Mouse (Mus musculus) MEL (cell line): ENCODE results near the gene Mcm2. TPM values are rescaled to one million over a fixed set of nuclear protein-coding genes. Genes with fewer than 3 reads are reported as not detected.

Experiments
- DNase-seq: peaks from one replicate; pipeline ENCODE4 v3.0.0; 2011; ENCODE audit warnings: low read depth, low spot score
- H3K27ac ChIP-seq: 2 replicates; pipeline ENCODE4 v1.5.1; 2012; ENCODE audit warnings: low read depth, mild to moderate bottlenecking, control low read depth, low read length, moderate library complexity; ENCODE audit not compliant: control insufficient read depth
- H3K27me3 ChIP-seq, 2 experiments: fragments of 150-350 bp in 1 of 2; sonication (generic) in 1 of 2; 2 replicates each; pipeline ENCODE4 v1.6.1; 2012; ENCODE audit warnings: low read length in 2 of 2, mild to moderate bottlenecking in 2 of 2, improper control_type of control experiment in 1 of 2, moderate library complexity in 1 of 2; ENCODE audit not compliant: insufficient read depth in 2 of 2, control insufficient read depth in 1 of 2
- H3K36me3 ChIP-seq, 2 experiments: 2 replicates each; pipeline ENCODE4 v1.6.1; 2012 to 2014; ENCODE audit warnings: low read length in 2 of 2, improper control_type of control experiment in 1 of 2, inconsistent platforms in 1 of 2, mild to moderate bottlenecking in 1 of 2; ENCODE audit not compliant: insufficient read depth in 2 of 2, control insufficient read depth in 1 of 2
- H3K4me1 ChIP-seq, 2 experiments: fragments of 150-350 bp in 1 of 2; sonication (generic) in 1 of 2; 2 replicates each; pipeline ENCODE4 v1.6.1; 2012; ENCODE audit warnings: low read length in 2 of 2, improper control_type of control experiment in 1 of 2, mild to moderate bottlenecking in 1 of 2; ENCODE audit not compliant: insufficient read depth in 2 of 2, control insufficient read depth in 1 of 2
- H3K4me3 ChIP-seq, 2 experiments: fragments of 150-350 bp in 1 of 2; sonication (generic) in 1 of 2; 2 replicates each; pipeline ENCODE4 v1.5.1; 2012; ENCODE audit warnings: low read depth in 2 of 2, low read length in 2 of 2, mild to moderate bottlenecking in 2 of 2, moderate library complexity in 2 of 2, control low read depth in 1 of 2, improper control_type of control experiment in 1 of 2; ENCODE audit not compliant: control insufficient read depth in 1 of 2, insufficient read depth in 1 of 2
- H3K79me2 ChIP-seq: 2 replicates; pipeline ENCODE4 v1.6.1; 2012; ENCODE audit warnings: mild to moderate bottlenecking, low read length, moderate library complexity; ENCODE audit not compliant: control insufficient read depth, poor library complexity, insufficient read depth
- H3K9ac ChIP-seq: 2 replicates; pipeline ENCODE4 v1.6.1; 2012; ENCODE audit warnings: low read depth, mild to moderate bottlenecking, control low read depth, low read length, moderate library complexity; ENCODE audit not compliant: control insufficient read depth, poor library complexity, severe bottlenecking
- H3K9me3 ChIP-seq: fragments of 150-350 bp; sonication (generic); replicated peaks from 2 replicates; pipeline ENCODE4 v1.6.1; 2012; ENCODE audit warnings: mild to moderate bottlenecking, low read length, improper control_type of control experiment, moderate library complexity; ENCODE audit not compliant: insufficient read depth
- HCFC1 ChIP-seq: IDR thresholded peaks from 2 replicates; pipeline ENCODE4 v1.6.1; 2012; ENCODE audit warnings: low read depth, mild to moderate bottlenecking, inconsistent platforms, low read length, improper control_type of control experiment, moderate library complexity
- MAFK ChIP-seq: IDR thresholded peaks from 2 replicates; pipeline ENCODE4 v1.6.1; 2011; ENCODE audit warnings: low read depth, mild to moderate bottlenecking, low read length, improper control_type of control experiment, borderline replicate concordance
- MYC ChIP-seq: IDR thresholded peaks from 2 replicates; pipeline ENCODE4 v1.6.1; 2011; ENCODE audit warnings: low read depth, mild to moderate bottlenecking, low read length, improper control_type of control experiment, moderate library complexity
- NRF1 ChIP-seq: IDR thresholded peaks from 2 replicates; pipeline ENCODE4 v1.6.1; 2014; ENCODE audit warnings: low read depth, mild to moderate bottlenecking, inconsistent platforms, low read length, improper control_type of control experiment, moderate library complexity; ENCODE audit not compliant: poor library complexity, insufficient read depth, severe bottlenecking
- POLR2AphosphoS2 ChIP-seq: IDR thresholded peaks from 2 replicates; pipeline ENCODE4 v1.6.1; 2011; ENCODE audit warnings: low read length, improper control_type of control experiment
- RAD21 ChIP-seq: IDR thresholded peaks from 2 replicates; pipeline ENCODE4 v1.6.1; 2011; ENCODE audit warnings: mild to moderate bottlenecking, low read depth, low read length, improper control_type of control experiment
- SMC3 ChIP-seq: IDR thresholded peaks from 2 replicates; pipeline ENCODE4 v1.6.1; 2011; ENCODE audit warnings: low read depth, low read length, improper control_type of control experiment
- TBP ChIP-seq: IDR thresholded peaks from 2 replicates; pipeline ENCODE4 v1.8.0; 2011; ENCODE audit warnings: low read depth, low read length, improper control_type of control experiment
- TCF12 ChIP-seq: IDR thresholded peaks from 2 replicates; pipeline ENCODE4 v1.6.1; 2014; ENCODE audit warnings: low read depth, mild to moderate bottlenecking, inconsistent platforms, low read length, improper control_type of control experiment, moderate library complexity
- USF1 ChIP-seq: IDR thresholded peaks from 2 replicates; pipeline ENCODE4 v1.6.1; 2014; ENCODE audit warnings: low read depth, mild to moderate bottlenecking, inconsistent platforms, low read length, improper control_type of control experiment, moderate library complexity
- USF2 ChIP-seq, 2 experiments: IDR thresholded peaks; 2 replicates each; pipeline ENCODE4 v1.6.1; 2011 to 2012; ENCODE audit warnings: improper control_type of control experiment in 2 of 2, low read length in 2 of 2, borderline replicate concordance in 1 of 2, inconsistent platforms in 1 of 2, low read depth in 1 of 2, mild to moderate bottlenecking in 1 of 2; ENCODE audit not compliant: insufficient read depth in 1 of 2
- ZC3H11A ChIP-seq: IDR thresholded peaks from 2 replicates; pipeline ENCODE4 v1.6.1; 2012; ENCODE audit warnings: low read depth, mild to moderate bottlenecking, inconsistent platforms, low read length, improper control_type of control experiment
- polyA plus RNA-seq, 2 experiments: library from polyadenylated mRNA; stranded (reverse) in 1 of 2; unstranded in 1 of 2; fragments of >175 nt in 1 of 2; fragments of >200 nt in 1 of 2; gene quantifications; 2 replicates each; pipeline versions ENCODE4 v1.2.1 to v1.2.4; 2012; ENCODE audit warnings: low replicate concordance in 2 of 2, low read depth in 1 of 2; ENCODE audit not compliant: insufficient read length in 2 of 2, insufficient read depth in 1 of 2, missing spikeins in 1 of 2
- total RNA-seq: library from RNA; depleted of rRNA; stranded (reverse); fragments of 300-350 nt; gene quantifications from 2 replicates; pipeline ENCODE4 v1.2.3, GENCODE M21; 2012

Gene Mcm2
- total and polyA plus RNA-seq, 3 experiments: 110 to 268 (median 242) TPM

DNA sequence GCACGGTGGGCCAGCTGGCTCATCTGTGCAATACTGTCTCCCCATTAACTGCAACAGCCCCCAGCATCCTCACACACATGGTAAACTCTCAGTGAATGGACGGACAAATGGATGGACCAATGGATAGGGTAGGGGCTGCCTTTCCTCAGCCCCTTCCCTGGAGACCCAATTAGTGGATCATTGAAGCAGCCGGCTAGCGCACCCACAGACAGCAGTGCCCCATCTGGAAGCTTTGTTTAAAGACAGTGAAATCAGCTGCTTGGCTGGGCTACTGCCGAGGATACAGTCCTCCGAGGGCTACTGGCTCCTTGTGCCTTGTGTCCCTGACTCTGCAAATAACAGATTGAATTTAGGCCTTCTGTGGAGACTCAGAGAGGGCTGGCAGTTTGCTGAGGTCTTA lies 30.9 kb upstream of the Mcm2 start:
- H3K9ac ChIP-seq: no peak overlapping the region
- no peak for DNase-seq
- H3K27ac ChIP-seq: no peak overlapping the region
- H3K36me3 ChIP-seq: no peaks in the 10 kb centered on the region
- no peak for TF ChIP-seq RAD21
- H3K79me2 ChIP-seq: no peaks in the 10 kb centered on the region
- H3K4me1 ChIP-seq: no peaks in the 10 kb centered on the region
- H3K4me3 ChIP-seq: no peak overlapping the region
- H3K27me3 ChIP-seq: peaks cover 0 to 1% of the 10 kb centered on the region in 2 experiments; a peak in 2 of 4 replicates
- H3K9me3 ChIP-seq: no peaks in the 10 kb centered on the region

DNA sequence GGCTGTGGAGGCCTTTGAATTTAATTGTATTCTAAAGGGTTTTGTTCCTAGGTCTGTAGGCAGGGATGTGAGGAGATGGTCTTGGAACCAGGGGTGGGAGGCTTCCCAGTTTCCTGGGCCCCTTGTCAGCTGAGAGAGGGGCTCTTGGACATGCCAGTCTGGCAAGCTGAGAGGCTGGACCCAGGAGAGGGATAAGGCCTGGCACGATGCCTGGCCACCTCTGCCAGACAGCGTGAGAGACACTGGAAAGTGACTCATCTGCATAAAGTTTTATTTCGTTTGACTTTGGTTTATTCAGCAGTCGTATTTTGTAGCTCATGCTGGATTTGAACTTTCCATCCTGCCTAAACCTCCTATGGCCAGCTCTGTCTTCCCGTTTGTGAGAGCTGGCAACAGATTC lies 30.0 kb upstream of the Mcm2 start:
- peaks cover 0 to 1% of the 10 kb centered on the region in 2 experiments; a peak in 1 of 4 replicates for H3K27me3 ChIP-seq
- no peak for TF ChIP-seq MYC
- TF ChIP-seq HCFC1: no peak
- no peak for TF ChIP-seq NRF1
- TF ChIP-seq, all 39 proteins: peak for 0
- no peak for DNase-seq
- no peak overlapping the region for H3K9ac ChIP-seq
- no peak overlapping the region for H3K27ac ChIP-seq
- H3K4me3 ChIP-seq: no peak overlapping the region
- H3K36me3 ChIP-seq: no peaks in the 10 kb centered on the region
- no peaks in the 10 kb centered on the region for H3K9me3 ChIP-seq
- H3K4me1 ChIP-seq: no peaks in the 10 kb centered on the region
- no peaks in the 10 kb centered on the region for H3K79me2 ChIP-seq

DNA sequence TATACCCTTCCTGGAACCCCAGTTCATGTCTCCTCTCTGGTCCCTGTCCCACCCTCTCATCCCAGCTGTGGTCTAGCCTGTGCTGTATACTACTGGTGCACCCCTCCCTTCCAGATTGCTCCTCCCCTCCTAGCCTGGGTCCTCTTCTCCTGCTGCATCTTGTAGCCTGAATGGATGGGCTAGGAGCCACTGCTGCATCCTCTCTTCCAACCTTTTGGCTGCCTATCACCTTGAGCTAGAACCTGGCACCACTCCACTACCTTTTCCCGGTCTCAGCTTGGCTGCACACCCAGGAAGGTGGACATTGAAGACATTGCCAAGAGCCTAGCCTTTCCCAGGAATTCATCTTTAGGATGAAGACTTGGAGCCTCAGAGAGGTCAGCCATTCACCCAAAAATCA lies 29.4 kb upstream of the Mcm2 start:
- Histone ChIP-seq H3K4me1 (no peaks in the 10 kb centered on the region), H3K27me3 (peaks cover 0 to 1% of the 10 kb centered on the region in 2 experiments; a peak in 1 of 4 replicates), H3K27ac (no peak overlapping the region), H3K79me2 (no peaks in the 10 kb centered on the region), H3K36me3 (no peaks in the 10 kb centered on the region), H3K9ac (no peak overlapping the region), H3K9me3 (no peaks in the 10 kb centered on the region), H3K4me3 (no peak overlapping the region)
- TF ChIP-seq SMC3 (no peak), USF1 (no peak), TBP (no peak), MAFK (no peak), POLR2AphosphoS2 (no peak), TCF12 (no peak), ZC3H11A (no peak), USF2 (IDR thresholded peaks at IDR 0.05; ENCODE audit: borderline replicate concordance in 1 of 2, insufficient read depth in 1 of 2, low read depth in 1 of 2, low read length in 2 of 2) (no peak)
- DNase-seq: no peak
